Mouse (Mus musculus) stomach, postnatal 0 days (tissue): ENCODE data around the gene Mapre1.

Source experiments
- CTCF ChIP-seq: IDR thresholded peaks from 2 replicates; pipeline ENCODE4 v1.5.1; 2016; ENCODE audit warnings: antibody characterized with exemption, low read depth, mild to moderate bottlenecking, moderate library complexity
- EP300 ChIP-seq: optimal IDR thresholded peaks from 2 replicates; pipeline ENCODE3; 2016; ENCODE audit warnings: antibody characterized with exemption

- TF ChIP-seq CTCF (peak; percentile 84), EP300 (no peak)
These were observed 30.3 kb upstream of the Mapre1 start for GRCm38 (mm10) chr2:153710701-153711330.
